Mouse (Mus musculus) kidney, adult 2 months (tissue): ENCODE results near the gene Mrgprh.

Experiments
- CTCF ChIP-seq: fragments of 200-500 bp; conservative IDR thresholded peaks from 2 replicates; pipeline ENCODE4 v1.5.1; 2011; ENCODE audit warnings: low read depth, mild to moderate bottlenecking, control low read depth, low read length, moderate library complexity, mixed read lengths; ENCODE audit not compliant: insufficient read depth, insufficient read length
- POLR2A ChIP-seq: fragments of 200-500 bp; IDR thresholded peaks from one replicate; pipeline ENCODE4 v1.6.1; 2011; ENCODE audit warnings: low read depth, low read length, control low read depth

GRCm38 (mm10) chr17:12915488-12915880 lies 39.6 kb downstream of the Mrgprh start, which contains the start of gene Tcp1:
- TF ChIP-seq POLR2A (no peak), CTCF (no peak)
